Mouse (Mus musculus) regulatory T cell (primary cell): ENCODE results near the gene Sept9.

Experiments used
- in situ Hi-C: fragments of 300-600 bp; cut with MboI, MseI; formaldehyde crosslinking; loops from one replicate; pipeline ENCODE4 v1.15.1; 2025; ENCODE audit warnings: high pct_unique_total_duplicates

Gene Sept9

DNA sequence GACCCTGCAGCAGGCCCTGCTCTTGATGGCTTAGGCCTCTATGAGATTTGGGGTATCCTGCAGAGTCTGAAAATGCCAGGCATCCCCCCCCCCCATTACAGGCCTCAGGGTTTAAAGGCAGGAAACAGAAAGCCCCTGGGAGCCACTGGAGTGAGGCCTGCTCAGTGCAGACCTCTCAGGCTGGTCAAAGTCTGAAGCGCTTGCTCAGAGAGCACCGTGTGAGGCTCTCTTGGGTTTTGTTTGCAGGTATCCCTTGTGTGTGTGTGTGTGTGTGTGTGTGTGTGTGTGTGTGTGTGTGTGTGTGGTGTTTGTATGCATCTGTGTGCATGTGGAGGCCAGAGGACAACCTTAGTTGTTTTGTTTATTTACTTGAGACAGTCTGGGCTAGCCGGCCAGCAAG lies 164.5 kb downstream of the Sept9 start:
- in situ Hi-C loops = no loop called here

DNA sequence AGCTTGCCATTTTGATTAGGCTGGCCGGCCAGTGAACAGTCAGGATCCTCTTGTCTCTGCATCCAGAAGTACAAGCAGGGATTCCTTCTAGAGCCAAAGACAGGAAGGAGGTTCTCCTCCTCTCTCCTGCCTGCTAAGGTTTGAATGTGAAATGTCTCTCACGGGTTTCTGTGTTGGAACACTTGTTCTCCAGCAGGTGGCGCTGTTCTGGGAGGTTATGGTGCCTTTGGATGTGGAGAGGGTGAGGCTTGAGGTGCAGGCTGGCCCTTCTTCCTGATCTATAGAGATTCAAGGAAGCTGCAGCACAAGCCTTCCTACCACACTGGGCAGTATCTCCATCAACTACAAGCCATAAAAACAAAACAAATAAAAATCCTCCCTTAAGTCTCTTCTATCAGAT lies 167.0 kb downstream of the Sept9 start:
- in situ Hi-C loops = no loop called here

DNA sequence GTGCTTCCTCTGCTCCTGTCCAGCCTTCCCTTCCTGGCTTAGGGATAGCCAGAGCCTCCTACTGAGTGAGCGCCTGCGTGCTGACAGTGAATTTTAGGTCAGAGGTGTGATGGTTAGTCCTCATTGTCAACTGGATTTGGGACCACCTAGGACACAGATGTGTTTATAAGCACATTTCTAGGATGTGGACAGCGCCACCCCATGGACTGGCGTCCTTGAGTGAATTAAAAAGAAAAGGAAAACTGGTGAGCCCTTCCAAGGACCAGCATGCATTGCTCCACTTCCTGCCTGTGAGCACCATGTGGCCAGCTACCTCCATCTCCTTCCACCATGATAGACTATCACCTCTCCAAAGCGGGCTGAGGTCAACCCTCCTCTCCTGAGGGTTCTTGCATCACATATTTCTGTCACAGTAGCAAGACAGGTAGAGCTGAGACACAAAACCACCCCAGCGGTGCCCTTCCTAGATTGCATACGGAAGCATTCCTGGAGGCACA lies 167.4 kb downstream of the Sept9 start:
- in situ Hi-C loops = no loop called here

DNA sequence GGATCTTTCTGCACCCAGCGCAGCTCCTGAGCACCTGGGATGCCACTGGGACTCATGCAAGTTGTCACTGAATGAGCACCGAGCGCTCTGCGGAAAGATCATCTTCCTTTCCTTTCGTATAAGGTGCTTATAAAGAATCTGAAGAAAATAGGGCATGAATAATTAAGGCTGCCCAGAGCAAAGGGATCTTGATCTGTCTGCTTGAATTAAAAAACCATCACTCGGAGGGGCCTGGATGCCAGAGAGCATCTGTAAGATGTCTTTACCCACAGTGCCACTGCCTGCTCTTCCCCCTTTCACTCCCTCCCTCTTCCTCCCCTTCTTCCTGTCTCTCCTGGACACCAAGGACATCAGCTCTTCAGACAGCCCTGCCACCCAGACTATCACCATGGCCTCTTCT lies 168.5 kb downstream of the Sept9 start:
- in situ Hi-C loops = no loop called here

DNA sequence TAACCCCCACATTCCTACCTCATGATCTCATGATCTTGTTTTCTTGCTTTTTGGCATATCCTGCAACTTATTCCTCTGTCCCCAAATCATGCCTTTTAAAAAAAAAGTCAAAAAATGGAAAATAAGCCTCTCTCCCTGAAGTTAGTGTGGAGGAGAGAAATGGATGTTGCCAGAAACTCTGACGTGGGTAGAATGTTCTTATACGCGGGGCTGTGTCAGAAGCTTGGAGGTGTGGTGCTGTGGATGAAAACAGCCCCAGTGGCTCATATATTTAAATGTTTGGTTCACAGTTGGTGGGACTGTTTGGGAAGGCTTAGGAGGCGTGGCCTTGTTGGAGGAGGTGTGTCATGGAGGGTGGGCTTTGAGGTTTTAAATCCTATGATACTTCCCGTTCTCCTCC lies 169.9 kb downstream of the Sept9 start:
- in situ Hi-C loops = no loop called here

DNA sequence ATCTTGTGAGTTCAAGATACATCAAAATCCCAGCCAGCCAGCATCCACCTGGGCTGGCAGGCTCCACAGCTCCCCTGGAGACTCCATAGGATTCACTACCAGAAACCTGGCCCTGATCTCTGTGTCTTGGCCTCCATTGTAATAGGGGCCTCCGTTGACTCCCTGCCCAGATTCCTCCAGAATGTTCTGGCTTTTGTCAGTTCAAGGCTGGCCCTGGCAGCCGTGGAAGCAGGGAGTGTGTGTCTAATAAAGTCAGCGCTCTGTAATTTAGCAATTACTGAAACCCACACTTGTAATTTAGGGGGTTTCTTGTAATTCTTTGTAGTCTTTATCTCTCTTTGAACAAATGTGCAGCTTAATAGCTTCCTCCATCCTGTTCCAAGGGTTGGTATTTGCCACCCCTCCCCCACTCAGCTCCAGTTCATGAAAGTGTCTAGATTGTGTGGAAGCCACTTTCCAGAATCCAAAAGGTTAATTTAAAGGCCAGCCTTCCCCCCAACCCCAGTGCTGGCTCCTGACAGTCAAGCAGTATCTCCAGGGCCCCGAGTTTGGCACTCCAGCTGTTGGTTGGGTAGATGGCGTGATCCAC lies 170.9 kb downstream of the Sept9 start:
- in situ Hi-C loops = no loop called here

DNA sequence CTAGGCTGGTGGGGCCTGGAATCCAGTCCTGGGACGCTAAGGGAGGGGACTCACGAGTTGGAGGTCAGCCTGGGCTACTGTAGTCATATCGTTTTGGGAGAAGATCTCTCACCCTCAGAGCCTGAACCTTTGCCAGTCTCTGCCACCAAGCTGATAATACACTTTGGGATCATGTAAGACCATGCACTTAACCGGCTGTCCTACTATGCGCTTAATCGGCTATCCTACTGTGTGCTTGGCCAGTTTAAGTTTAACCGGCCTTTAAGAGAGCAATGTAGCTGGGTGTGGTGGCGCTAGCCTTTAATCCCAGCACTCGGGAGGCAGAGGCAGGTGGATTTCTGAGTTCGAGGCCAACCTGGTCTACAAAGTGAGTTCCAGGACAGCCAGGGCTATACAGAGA lies 173.1 kb downstream of the Sept9 start:
- in situ Hi-C loops = no loop called here

DNA sequence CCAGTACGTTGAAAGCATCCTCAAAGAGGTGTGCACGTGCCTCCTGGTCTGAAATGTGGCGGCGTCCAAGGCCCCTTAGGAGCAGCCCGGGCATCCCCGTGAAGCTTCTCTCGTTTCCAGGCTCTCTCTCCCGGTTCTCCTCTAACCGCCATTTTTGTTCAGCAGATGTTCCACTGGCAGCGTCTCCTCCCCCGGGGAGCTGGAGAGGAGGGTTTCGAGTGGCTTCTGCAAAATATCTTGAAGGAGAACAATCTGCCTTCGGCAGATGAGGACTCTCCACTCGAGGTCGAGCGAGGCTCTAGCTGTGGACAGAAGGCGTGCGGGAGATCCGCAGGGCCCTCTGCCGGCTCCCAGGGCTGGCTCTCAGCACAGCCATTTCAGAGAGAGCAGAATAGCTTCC lies 173.7 kb downstream of the Sept9 start:
- in situ Hi-C loops = no loop called here

DNA sequence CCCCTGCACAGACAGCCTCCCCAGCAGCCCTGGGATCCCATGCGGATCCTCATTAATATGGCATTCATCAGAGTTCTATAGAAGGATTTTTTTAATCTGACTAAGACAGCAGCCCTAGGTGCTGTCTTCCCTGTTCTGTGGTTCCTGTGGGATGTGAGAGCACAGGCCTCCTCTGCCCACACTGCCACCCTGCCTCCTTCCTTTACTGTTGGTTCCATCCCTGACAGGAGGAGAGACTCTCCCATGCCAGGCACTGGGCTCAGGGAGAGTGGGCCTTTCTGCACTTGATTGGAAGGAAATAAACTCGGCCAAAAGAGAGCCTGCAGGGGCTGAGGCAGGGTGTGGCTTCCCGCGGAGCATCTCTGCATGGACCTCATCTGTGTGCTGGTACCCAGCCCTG lies 174.4 kb downstream of the Sept9 start:
- in situ Hi-C loops = no loop called here

DNA sequence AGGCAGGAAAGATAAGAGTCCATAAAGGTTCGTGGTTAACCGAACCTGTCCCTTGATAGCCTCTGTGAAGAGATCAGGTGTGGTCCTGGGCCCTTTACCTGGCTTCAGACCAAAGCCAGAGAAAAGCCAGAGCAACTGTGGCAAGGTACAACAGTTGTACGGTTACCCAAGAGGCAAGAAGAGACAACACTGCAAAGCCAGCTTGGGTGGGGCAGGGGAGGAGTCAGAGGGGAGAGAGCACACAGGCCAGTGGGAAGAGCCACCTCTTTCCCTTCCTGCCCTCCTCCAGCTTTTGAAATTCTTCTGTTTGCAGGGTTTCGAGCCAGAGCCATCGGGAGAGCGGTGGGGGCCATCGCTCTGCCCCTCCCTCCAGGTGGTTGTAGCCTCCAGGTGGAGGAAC lies 174.8 kb downstream of the Sept9 start:
- in situ Hi-C loops = no loop called here

DNA sequence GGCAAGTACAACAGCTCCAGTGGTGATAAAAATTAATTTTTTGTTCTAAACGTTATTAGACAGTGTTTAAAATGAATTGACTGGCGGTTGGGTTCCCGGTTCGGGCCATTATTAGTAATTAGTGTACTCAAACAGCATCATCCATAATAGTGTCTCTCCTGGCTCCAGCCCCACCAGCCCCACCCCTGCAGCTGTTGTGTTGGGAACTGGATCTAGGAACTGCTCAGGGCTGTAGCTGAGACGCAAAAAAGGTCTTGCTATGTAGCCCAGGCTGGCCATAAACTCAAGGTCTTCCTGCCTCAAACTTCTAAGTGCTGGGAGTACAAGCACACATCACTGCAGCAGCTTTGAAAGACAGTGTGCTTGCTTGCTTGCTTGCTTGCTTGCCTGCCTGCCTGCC lies 180.3 kb downstream of the Sept9 start:
- in situ Hi-C loops = no loop called here

DNA sequence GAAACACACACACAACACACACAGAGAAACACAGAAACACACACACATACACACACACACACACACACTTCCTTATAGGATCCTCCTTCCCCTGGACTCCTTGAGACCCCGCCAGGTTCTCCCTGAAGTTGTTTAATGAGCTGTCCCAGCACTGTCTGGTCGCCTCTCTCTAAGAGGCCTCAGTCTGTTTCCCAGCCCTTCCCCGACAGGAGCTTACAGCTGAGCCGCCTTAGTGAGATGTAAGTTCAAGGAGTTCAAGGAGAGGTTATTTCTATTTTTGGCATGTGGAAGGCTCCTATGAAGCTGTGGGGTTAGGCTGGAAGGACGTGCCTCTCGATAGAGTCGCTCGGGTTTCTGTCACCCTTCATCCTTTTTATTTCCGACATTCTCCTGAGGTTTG lies 184.8 kb downstream of the Sept9 start:
- in situ Hi-C loops = no loop called here

DNA sequence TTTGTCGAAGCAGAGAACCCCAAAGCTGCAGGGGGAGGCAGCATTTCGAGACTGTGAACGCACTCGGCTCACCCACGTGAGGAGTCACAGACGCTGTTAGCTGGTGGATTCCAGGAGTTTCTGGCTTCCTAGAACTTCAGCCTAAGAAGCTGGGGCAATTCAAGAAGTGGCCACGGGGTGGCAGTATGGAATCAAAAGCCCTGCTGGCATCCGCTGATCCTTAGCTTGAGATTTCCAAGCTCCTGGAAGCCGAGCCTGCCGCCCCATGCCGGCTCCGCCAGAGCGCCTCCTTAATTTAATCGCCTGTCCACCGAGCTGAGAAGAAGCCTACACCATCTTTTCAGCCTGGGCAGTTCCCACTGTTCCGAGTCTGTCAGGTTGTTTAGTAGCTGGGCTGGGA lies 185.4 kb downstream of the Sept9 start:
- in situ Hi-C loops = loop anchor here (5.0 kb wide), 1 partner anchor 427 kb away; no protein-coding TSS in a partner anchor

DNA sequence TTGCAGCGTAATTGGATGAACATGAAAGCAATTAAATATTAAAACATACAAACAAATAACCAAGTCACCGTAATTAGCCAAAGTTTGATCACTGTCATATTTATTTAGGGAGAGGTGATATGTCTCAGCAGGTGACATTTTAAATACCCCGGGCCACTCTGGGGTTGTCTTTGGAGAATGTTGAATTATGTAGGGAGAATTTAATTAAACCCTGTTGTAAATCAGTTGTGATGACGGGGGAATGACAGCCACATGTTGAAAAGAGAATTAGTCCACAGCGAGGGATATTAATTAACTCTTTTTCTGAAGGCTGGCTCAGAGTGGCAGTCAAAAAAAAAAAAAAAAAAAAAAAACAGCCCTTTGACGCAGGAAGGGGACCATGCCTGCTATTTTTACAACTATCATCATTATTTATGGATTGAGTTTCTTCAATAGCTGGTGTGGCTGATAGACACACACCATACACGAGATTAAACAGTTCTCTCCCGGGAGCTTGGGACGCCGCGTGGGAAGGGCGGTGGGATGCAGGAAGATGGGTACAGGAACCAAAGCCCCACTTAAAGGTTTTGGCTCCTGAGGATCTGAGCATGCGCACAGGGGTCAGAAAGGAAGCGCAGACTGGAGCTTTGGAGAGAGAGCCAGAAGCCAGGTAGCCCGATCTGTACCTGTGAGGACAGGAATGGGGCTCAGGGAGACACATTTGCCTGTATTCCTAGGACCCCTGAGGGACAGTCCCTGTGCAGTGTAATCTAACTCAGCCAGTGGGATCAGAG lies 186.1 kb downstream of the Sept9 start:
- in situ Hi-C loops = loop anchor here (5.0 kb wide), 1 partner anchor 427 kb away; no protein-coding TSS in a partner anchor

DNA sequence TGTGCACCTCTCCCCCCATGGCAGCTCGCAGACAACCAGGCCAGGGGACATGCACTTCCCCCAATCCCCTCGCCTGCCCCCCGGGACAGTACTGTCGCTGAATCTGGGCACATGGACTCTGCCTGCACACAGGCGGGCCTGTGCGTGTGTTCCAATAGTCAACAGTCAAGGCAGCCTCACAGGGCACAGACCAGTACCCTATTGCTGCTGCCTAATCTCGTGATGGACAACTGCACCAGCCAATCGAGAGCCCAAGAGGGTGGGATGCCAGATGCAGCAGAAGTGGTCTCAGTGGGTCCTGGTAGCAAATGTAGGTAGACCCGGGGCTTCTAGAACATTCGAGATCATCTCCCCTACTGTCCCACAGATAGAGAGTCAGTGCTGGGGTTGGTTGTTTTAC lies 187.8 kb downstream of the Sept9 start:
- in situ Hi-C loops = loop anchor here (5.0 kb wide), 1 partner anchor 425 kb away; no protein-coding TSS in a partner anchor

DNA sequence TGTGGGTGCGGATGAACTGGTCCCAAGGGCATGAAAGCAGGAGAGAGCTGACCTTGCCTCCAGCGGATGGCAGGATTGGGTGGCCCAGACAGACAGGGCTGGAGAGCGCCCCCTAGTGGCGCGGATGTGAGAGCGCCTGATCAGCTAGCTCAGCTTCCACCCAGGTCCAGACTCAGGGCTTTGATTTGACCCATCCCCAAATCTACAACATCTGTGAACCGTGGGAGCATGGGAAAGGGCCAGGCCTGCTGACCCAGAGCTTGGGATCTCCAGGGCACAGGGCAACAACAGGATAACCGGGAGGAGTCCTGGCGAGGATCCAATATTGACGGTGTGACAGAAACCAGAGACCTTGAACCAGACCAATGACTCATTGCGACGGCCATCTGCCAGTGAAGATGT lies 190.5 kb downstream of the Sept9 start:
- in situ Hi-C loops = no loop called here

DNA sequence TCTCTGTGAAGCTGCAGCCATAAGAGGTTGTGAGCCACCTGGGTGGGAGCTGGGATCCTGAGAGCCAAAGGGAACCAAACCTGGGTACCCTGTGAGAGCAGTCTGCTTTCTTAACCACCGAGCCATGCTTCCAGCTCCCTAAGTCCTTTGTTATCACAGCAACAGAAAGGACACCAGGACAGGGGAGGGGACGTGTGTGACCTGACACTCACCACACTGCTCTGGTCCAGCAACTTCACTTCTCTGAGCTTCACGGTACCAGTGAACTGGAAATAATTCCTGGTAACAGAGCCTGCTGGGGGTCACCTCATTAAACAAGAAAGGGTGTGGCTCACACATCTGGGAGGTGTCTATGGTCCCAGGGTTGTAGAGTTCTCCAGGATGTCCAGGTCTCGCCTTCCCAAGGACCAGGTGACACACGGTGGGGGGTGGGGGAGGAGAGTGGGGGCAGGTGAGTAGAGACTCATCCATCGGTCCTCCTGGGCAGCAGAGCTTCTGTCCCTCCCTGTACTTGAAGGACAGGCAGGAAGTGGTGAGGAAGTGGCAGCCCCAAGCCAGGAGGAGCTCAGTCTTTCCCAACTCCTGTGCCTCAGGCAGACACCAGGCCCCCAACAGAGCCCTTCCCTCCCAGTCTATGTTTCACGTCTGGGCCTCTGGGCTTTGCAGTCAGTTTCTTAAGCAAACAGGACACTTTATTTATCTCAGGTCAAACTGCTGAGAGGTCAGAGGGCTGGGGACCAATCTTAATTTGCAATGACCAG lies 191.5 kb downstream of the Sept9 start:
- in situ Hi-C loops = no loop called here

DNA sequence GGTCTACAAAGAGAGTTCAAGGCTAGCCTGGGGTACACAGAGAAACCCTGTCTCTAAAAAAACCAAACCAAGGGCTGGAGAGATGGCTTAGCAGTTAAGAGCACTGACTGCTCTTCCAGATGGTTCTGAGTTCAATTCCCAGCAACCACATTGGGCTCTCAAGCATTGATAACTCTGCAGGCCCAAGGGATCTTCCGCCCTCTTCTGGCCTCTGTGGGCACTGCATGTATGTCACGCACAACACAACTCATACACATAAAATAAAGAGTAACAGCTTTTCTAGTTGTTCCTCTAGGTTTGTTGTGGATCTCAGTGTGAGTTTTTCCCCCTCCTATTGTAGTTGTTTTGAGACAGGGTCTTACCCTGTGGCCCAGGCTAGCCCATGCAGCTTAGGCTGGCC lies 192.8 kb downstream of the Sept9 start:
- in situ Hi-C loops = no loop called here

DNA sequence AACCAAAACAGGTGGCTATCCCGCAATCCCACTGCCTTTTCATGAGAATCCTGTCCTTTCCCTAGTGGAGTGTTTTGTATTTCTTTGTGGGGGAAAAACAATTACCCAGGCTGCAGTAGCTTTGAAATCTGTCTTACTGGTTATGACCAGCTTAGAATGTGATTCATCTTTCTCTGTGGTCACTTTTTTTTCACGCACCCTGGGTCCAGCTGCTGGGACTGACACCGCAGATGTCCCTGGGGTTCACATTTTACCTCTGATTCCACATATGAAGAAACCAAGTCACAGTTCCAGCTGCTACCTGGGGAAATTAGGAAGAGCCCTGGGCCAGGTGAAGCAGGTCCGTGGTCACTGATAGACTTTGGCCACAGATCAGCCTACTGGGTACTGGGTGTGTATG lies 194.3 kb downstream of the Sept9 start:
- in situ Hi-C loops = no loop called here

DNA sequence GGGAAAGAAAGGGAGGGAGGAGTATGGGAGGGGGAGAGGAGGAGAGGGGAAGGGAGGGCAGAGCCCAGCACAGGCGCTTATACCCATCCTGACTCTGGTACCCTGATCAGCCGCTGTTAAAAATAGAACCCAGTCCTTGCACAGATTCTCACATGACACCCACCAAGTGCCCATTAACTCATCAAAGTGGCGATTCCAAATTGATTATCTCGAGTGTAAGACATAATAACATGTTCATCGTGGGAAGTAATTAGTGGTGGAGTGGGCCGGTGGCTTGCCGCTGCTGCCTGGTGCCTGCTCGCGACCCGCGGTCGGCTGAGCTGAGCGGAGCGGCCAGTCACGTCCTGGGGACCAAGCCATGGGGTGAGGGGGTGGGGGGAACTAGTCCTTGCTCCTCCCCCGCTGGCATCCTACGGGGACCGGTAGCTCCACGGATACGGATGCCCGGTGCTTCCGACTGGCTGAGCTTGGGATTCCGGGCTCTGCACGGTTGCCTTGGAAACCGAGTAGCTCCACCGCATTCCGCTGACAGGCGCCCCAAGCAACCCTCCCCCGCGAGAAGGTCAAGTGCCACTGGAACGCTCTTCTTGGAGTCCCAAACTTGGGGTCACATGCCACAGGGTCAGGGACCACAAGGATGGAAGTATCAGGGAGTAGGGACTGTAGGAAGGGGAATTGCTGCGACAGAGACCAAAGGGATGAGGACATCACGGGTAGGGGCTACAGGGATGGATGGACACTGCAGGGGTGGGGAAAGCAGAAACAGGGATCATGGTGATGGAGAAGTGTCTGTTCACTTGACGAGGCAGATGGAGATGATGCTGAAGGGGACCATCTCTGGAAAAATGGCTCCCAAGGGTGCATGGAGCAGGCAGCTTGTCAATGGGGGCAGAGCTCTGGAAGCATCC lies 195.0 kb downstream of the Sept9 start:
- in situ Hi-C loops = no loop called here

DNA sequence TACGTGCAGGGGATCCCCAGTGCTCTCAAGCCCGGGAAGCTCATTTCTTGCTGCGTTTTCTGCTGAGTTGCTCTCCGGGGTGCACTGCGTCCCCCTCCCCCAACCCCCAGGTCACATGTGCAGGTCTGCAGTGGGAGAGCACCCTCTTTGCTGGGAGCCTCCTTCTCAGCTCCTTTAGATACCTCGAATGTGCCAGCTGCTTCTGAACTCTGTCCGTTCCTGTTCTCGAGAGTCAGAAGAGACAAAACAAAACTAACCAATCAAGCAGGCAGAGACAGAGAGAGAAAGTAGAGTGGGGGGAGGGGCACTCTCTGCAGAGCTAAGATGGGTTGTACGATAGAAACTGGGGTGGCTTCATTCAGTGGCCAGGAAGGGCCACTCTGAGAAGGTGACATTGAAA lies 195.8 kb downstream of the Sept9 start:
- in situ Hi-C loops = no loop called here

DNA sequence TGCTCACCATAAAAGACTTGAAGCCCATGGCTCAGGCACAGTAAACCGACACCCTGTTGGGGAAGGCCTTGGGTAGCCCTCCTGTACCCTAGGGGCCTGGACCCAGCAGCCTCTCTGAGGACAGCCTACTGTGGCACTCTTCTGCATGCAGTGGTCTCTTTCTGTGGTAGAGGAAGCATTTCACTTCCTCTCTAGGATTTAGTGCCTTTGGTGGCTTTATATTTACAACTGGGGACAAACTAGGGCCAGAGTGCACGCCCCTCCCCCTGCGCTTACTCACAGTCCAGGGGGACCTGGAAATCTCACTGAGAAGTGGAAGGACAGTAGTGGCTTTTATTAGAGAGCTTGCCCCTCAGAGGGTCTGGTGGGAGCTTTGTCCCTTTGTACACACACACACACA lies 197.5 kb downstream of the Sept9 start:
- in situ Hi-C loops = no loop called here
